Mouse (Mus musculus): ENCODE results near the gene Ctsd.
A peak's percentile ranks its signal among the peaks of the same experiment; 100 is the strongest.
"Not testable (repeated sequence)": the region's sequence is repeated elsewhere in the genome, so short reads cannot be mapped to it uniquely, and the experiment has no call there.

Ctsd gene

DNA sequence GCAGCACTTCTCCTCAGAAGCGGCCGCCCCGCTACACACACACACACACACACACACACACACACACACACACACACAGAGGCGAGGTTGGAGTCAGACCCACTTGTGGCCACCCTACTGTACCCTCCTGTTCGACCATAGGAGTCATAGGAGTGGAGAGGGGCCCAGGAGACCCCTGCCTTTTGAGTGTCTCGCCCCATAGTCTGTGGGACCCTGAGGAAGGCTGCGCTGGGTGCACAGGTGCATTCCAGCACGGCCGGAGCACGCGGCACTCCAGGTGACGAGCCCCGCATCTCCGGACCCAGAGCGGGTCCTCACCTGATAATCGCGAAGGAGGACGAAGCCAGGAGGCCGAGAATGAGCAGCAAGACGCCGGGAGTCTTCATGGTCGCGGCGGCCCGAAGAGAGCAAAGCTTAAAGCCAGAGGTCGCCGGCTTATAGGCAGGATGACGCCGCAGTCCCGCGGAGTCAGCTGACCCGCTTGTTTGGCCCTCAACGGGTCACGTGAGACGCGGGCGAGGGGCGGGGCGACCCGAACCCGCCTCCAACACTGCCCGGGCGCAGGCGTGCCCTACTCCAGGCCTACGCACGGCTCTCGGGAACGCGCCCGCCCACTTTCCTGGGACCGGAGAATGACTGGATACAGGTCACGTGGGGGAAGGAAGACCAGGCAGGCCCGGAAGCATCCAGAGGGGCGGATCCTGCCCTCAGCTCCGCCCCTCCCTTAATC is at the start of gene Ctsd:
Gene Ctsd, minus strand, starts transcription at position 620 of the 730 bp plus-strand sequence.
- peak; percentile 98 to 99 for DNase-seq

DNA sequence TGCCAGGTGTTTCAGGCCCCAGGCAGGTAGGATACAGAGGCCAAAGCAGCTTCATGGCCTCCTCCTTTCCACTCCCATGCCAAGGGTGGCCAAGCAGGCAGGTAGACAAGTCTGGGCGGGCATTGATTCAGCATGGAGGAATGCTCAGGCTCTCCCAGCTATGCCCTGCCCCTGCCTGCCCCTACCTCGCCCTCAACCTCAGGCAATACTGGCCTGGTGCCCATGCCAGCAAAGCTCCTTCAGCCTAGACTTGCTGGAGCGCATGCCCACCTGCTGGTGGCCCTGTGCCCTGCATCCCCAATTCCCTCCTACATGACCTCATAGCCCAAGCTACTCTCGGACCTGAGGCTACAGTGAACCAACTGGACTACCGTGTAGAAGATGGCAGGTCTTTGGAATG is 49.5 kb upstream of the Ctsd start:
- peak in 1 of 2 experiments; percentile 38 for DNase-seq

GRCm38 (mm10) chr7:142435524-142435923 is 47.7 kb upstream of the Ctsd start:
- DNase-seq: peak; percentile 65 to 84

DNA sequence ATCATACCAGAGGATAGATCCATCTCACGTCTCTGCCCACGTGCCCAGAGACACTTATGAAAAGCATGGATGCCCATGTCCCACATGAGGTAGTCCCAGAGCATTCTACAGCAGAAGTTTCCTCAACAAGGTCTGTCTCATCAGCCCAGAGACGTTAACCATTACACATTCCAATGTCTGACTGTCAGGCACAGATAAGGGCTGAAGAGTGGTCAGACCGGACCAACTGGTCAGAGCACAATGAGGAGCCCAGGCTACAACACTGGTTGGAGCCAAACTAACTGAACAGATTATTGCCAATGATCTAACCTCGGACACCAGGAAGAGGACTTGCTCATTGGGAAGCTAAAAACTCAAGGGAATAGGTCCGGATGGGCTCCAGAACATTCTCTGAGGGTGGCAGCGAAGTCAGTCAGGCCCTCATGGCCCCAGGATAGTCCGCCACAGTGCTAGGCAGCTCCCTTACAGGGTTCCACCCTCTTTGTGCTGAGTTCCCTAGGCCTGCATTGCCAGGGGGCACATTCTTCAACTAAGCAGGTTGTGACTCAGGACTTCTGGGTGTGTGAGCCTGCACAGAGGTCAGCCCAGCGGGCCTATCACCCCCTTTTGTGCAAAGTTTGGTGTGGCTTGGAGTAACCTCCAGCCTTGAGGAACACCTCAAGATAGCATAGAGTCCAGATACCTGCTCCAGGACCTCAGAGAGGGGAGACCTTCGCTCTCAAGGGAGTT is 46.5 kb upstream of the Ctsd start, which contains the start of gene Syt8:
Gene Syt8, plus strand, starts transcription at position 714 of the 729 bp plus-strand sequence.
- no peak for DNase-seq

DNA sequence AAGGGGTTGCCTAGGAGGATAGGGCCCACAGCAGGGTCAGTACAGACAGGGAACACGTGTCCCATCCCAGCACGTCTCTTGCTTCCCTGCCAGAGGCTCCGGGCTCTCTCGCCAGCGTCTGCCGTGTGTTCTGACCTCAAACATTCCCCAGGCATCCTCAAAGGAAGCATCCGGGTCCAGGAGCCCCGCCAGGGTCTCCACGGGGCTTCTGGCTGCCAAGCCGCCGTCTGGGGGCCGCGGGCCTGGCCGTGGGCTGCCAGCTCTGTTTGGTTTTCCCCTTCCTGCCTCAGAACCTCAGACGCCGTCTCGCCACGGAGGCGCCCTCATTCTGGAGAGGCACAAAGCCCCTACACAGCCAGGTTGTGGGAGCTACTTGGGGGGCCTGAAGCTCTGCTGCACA is 45.8 kb upstream of the Ctsd start:
- DNase-seq: peak; percentile 51 to 57

DNA sequence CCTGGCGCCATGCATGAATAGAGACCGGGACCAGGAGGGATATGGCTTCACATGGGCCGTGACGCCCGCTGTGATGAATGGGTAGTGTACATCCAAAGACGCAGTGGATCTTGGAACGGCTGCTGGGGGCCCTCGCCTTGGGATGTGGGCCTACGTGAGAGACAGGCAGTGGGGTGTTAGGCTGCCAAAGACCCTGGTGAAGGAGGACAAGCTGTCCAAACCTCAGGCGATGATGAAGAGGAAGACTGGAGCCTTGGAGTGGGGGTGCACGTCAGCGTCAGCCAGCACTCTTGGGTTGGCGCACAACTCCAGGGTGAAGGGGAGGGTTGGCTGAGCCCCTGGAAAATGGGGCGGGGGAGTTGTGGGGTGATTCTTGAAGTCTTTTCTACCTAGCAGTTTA is 43.3 kb upstream of the Ctsd start:
- no peak for DNase-seq

DNA sequence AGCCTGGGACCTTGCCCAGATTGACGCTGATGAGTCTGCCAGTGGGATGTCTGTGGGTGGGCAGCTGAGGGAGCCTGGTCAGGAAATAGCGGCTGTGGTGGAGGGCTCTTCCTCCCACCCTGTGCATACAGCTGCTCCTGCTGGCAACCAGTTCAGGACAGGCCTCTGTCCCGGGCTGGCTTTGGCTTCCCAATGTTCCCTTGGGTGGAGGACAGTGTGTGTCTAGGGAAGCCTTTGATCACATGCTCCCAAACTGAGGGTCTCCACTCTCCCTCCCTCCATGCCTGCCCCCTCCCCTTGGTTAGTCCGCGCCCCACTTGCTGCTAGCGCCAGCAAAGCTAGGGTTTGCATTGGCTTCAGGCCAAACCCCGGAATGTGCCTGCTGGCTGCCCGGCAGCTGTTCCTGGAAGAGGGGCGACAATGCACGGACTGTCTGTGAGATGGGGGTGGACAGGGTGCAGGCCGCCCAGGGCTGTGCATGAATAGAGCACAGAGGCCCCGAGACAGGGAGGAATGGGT is 42.4 kb upstream of the Ctsd start:
- DNase-seq: peak in 1 of 2 experiments; percentile 42

DNA sequence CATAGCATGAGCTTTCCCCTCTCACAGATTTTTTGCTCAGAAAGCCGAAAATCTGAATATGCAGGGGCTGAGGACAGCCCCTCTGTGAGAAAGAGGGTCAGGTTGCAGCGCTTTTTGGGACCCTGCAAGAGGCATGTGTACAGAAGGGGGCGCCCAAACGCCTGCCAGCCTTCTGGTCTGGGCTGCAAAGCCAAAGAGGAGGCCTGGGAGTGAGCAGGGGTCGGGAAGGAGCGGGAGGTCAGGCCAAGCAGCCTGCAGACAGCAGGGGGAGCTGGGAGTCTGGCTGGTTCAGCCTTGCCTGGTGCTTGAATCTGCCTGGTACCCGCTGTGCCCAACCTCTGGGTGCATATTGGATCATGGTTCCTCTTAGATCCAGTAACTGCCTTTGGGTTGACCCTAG is 40.4 kb upstream of the Ctsd start:
- peak in 1 of 2 experiments; percentile 54 for DNase-seq

- DNase-seq: peak; percentile 71 to 80
Observed at GRCm38 (mm10) chr7:142425641-142426213, 37.9 kb upstream of the Ctsd start.

GRCm38 (mm10) chr7:142421826-142422225 is 34.0 kb upstream of the Ctsd start:
- DNase-seq: no peak

DNA sequence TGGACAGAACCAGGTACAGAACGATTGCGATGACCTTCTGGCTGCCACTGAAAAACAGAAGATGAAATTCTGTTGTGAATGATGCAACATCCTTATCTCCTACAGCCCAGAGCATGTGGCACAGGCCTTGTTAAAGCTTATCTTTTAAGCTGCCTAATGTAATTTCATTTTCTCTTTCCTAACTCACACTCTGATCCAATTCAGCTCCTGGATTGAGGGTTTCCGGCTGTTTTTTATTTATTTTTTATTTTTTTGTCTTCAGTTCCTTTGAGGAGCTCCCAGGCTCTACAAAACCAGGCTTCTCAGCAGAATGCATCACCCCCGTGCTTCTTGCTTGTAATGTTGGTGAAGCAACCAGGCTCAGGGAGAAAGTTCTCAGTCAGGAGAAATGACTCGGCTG is 32.0 kb upstream of the Ctsd start:
- no peak for DNase-seq

DNA sequence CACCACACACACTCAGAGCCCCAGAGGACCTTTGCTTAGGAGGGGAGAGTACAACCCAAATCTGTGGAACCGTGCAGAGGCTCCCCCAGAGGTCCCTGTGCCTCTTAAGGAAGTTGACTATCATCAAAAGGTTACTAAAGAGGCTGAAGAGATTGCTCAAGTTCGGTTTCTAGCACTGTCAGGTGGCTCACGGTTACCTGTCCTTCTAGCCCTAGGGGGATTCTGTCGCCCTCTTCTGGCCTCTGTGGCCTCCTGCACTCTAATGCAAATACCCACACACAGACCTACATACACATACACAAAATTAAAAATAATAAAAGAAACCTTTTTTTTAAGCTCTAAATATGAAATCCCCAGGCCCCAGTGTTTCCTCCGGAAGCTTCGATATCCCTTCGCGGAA is 30.8 kb upstream of the Ctsd start:
- DNase-seq: no peak

- no peak for DNase-seq
Observed at GRCm38 (mm10) chr7:142418027-142418426, 30.2 kb upstream of the Ctsd start.

GRCm38 (mm10) chr7:142416225-142416624 is 28.4 kb upstream of the Ctsd start:
- DNase-seq: no peak

- DNase-seq: no peak
Observed at GRCm38 (mm10) chr7:142415314-142415713, 27.5 kb upstream of the Ctsd start.

GRCm38 (mm10) chr7:142413285-142413684 is 25.4 kb upstream of the Ctsd start:
- no peak for DNase-seq

GRCm38 (mm10) chr7:142409603-142410002 is 21.8 kb upstream of the Ctsd start:
- DNase-seq: no peak

- DNase-seq: no peak
Observed at GRCm38 (mm10) chr7:142408686-142409085, 20.8 kb upstream of the Ctsd start.

- no peak for DNase-seq
Observed at GRCm38 (mm10) chr7:142407935-142408334, 20.1 kb upstream of the Ctsd start.

DNA sequence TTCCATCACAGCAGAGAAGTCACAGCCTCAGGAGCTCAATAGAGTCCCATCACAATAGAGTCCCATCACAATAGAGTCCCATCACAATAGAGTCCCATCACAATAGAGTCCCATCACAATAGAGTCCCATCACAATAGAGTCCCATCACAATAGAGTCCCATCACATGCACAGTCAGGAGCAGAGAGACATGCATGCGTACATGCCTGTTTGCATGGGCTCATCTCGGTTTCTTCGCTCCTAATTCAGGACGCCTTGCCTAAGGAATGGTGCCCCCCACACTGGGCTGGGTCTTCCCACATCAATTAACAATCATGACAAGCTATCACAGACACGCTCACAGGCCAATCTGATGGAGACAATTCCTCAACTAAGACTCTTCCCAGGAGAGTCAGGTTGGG is 17.3 kb upstream of the Ctsd start:
- not testable (repeated sequence) for DNase-seq

- DNase-seq: no peak
Observed at GRCm38 (mm10) chr7:142403591-142403990, 15.8 kb upstream of the Ctsd start.

- no peak for DNase-seq
Observed at GRCm38 (mm10) chr7:142400750-142401142, 12.9 kb upstream of the Ctsd start.

DNA sequence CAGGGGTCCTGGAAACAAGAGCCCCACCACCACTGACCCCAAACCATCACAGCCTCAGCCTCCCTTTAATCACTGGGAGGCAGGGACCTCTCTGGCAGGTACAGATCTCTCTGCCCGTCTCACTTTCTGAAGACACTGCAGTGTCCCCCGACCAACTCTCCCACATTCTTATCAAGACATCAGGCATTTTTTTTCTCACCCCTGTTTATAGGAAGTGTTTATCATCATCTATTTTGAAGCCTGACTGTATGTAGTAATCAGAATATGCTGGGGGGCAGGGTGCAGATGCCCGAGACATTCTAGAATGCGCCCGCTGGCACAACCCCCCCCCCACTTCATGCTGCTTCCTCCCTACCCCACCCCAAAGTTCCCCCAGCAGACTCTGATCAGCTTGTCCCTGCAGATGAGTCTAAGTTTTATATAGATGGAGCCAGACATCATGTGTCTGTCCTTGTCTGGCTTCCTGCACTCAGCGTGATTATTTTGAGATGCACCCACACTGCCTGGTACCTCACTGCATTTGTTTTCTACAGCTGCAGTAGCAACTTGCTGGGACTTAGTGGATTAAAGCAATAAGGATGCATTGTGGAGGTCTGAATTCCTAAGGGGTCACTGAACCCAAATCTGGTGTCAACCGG is 12.4 kb upstream of the Ctsd start:
- DNase-seq: no peak

Data from cerebellum, postnatal 25 days (tissue).